Mouse (Mus musculus) CD4-positive, CD25-positive, alpha-beta regulatory T cell, adult 4 months (primary cell): ENCODE measurements around the gene Alx3. TPM values are rescaled to one million over a fixed set of nuclear protein-coding genes. Genes with fewer than 3 reads are reported as not detected.
A peak's percentile ranks its signal among the peaks of the same experiment; 100 is the strongest.

Experiments
- ATAC-seq: one replicate; pipeline ENCODE4 v1.8.0; 2017
- polyA plus RNA-seq, 2 experiments: library from polyadenylated mRNA; unstranded; fragments of 100-300 nt; shearing (Covaris generic); gene quantifications; one replicate each; pipeline ENCODE4 v1.2.1; 2017

Gene Alx3
- polyA plus RNA-seq, 2 experiments from 2014 or later: not detected

DNA sequence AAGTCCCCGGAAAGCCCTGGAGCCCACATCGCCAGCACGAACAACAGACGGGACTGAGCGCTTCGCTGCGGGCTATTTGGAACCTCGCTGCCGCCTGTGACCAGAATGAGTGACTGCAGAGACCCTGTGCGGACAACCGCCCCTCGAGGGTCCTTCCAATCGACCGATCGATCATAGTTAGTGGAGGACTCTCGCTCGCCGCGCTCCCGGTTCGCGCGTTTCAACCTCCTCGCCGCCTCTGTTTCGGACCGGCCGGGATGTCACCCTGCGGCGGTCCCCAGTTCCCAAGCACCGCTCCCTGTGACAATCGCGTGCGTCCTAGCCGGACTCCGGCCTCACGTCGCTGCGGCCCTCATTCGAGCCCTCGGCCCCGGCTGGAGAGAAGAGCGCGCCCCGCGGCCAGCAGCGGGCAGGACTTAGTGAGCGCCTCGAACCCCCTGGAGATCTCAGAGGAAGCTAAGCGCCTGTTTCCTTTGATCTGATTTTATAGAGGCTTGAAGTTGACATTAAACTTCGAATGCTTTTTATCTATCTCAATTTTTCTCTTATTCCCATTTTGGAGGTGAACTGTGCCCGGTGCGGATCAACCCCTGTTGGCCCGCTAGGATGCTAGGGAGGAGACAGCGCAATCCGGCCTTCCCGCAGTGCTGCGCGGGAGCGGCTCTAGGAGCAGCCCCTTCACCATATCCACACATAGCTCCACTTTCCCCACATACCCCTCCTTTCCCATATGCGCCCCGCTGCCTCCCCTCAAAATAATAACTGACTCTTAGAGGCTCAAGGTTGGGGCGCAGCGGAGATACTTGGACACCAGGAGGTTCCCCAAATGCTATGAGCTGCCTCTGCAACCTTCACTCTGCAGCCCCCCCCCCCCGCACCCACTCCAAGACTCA, 11.7 kb upstream of the Alx3 start:
- ATAC-seq: no peak

DNA sequence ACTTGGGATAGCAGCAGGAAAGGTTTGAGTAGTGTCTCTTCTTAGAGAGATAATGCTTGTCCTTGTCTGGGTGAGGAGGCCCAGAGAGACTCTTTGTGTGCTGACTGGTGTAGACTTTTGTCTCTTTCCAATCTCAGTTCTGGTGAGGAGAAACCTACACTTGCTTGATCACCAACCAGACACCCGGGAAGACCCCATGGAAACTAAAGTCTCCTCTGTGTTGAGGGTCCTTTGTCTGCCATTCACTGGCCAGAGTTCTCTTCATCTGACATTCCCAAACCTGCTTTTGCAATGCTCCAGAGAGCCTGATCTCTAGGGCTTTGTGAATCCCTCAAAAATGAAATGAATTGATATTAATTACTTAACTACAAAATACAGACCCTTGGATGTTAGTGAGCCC, 10.9 kb upstream of the Alx3 start:
- no peak for ATAC-seq

- ATAC-seq: no peak
These were observed 8.3 kb upstream of the Alx3 start for GRCm38 (mm10) chr3:107586504-107586903.

GRCm38 (mm10) chr3:107591612-107592011, 3.2 kb upstream of the Alx3 start:
- no peak for ATAC-seq

- ATAC-seq: no peak
These were observed 1.2 kb upstream of the Alx3 start for GRCm38 (mm10) chr3:107593632-107594031.

DNA sequence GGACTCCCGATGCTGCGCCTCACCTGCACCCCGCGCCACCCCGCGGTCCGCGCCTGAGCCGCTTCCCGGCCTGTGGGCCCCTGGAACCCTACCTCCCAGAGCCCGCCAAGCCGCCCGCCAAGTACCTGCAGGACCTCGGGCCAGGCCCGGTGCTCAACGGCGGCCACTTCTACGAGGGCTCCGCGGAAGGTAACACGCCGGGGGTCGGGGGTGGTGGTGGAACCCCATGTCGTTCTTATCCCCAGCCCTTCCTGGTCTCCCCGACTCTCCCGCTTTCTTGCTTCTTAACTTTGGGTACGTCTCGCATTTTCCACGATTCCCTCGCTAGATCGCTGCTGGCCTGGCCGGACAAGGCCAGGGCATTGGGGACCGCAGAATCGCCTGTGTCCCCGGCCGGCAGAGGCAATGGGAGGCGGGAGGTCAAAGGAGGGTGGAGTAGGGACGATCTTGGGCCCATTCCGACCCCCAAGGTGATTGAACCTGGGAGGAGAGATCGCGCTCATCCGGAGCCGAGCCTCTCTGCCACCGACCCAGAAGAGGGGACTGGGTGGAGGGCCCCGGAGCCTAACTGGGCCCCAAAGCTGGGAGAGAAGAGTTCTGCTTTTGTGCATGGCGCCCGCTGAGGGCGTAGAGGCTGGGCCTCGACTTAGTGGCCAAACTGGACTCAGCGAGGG, 570 bp downstream of the Alx3 start:
- no peak for ATAC-seq

DNA sequence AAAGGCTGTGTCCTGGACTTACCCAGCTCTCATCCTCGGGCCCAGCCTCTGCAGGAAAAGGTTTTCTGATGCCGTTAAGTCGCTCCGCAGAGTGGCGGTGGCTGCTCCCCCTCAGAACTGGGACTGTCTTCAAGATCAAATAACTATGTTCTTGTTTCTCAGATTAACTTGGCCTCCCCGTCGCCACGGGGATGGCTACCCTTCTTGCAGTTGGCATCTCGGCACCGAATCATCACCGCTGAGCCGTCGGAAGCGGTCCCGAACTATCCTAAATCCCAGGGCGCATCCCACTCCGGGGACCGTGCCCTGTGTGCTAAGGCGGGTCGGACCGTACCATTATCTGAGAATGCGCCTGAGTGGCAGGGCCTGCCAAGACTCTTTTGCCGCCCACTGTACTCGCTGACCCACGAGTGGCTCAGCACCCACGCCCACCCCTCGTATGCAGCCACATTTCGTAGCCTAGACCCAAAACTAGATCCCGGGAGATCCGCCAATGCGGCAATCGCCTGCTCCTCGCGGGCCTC, 1.2 kb downstream of the Alx3 start:
- ATAC-seq: no peak

- no peak for ATAC-seq
These were observed 1.7 kb downstream of the Alx3 start for GRCm38 (mm10) chr3:107596559-107596958.

DNA sequence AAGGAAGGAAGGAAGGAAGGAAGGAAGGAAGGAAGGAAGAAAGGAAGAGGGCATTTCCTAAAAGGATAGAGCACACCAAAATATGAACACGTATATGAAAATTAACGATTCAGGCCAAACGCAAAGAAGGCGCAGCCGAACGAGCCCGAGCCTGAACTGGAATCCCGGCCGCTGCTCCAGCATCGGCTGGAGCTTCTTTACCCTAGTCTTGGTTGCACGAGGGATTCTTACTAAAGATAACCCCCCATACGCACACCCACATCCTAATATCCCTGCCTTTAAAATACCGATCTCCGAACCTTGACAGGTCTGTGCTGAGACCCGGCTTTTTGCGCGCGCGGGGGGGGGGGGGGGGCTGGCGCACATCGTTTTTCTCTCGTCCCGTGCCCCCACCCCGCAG, 2.3 kb downstream of the Alx3 start:
- no peak for ATAC-seq

- ATAC-seq: no peak
These were observed 3.0 kb downstream of the Alx3 start for GRCm38 (mm10) chr3:107597586-107598389.

GRCm38 (mm10) chr3:107600127-107600526, 5.3 kb downstream of the Alx3 start:
- no peak for ATAC-seq

DNA sequence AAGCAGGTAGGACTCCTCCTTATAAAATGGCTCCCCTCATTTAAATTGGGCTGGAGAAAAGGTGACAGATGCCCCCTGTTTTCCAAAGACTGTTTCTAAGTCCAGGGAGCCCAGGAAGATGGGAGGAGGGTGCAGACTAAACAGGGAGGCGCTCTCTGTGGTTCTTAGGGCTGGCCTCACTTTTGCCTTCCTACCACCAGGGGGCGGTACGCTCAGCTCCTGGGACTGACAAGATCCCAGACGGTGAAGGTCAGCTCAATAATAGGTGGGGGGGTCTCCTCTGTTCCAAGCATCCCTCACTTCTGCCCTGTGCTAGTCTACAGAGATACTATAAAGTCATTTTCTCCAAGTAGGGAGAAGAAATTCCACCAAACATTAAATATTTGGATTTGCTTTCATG, 10.5 kb downstream of the Alx3 start:
- ATAC-seq: peak; percentile 61

- ATAC-seq: no peak
These were observed 12.4 kb downstream of the Alx3 start for GRCm38 (mm10) chr3:107607221-107607620.

DNA sequence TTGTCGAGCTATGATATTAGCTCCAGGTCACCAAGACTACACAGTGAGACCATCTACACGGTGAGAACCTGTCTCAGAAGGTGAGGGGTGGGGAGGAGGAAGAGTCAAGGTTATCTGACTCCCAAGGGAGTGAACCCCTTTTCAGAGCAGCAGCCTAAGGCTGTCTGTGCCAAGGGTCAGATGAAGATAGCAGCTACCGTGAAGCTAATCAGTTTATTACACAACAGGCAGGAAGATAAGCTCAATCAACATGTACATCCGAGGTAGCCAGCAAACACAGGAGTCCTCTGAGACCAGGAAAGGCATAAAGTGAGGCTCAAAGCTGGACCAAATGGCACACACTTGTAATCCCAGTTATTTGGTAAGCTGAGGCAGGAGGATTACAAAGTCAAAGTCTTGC, 14.0 kb downstream of the Alx3 start:
- ATAC-seq: no peak

- ATAC-seq: no peak
These were observed 14.5 kb downstream of the Alx3 start for GRCm38 (mm10) chr3:107609376-107609775.

GRCm38 (mm10) chr3:107611394-107611793, 16.6 kb downstream of the Alx3 start:
- no peak for ATAC-seq

- ATAC-seq: peak; percentile 51
These were observed 18.2 kb downstream of the Alx3 start for GRCm38 (mm10) chr3:107612902-107613525.

DNA sequence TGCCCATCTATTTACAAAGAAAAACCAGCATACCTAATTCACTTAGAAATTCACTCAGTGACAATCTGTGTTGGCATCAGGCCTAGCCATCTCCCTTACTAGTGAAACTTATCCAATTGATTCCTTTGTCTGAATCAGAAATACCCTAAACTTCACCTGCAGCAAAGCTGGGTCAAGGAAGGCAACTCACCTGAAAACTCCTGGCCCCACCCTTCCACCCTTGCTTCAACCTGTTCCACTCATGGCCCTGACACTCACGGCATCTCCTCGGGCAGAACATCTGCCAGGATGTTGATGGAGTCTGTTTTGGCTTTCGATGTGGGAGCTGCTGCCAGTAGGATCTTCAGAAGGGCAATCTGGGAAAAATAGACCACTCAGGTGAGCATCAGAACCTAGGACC, 23.0 kb downstream of the Alx3 start:
- ATAC-seq: no peak

GRCm38 (mm10) chr3:107619911-107620310, 25.1 kb downstream of the Alx3 start:
- ATAC-seq: no peak

- ATAC-seq: no peak
These were observed 26.6 kb downstream of the Alx3 start for GRCm38 (mm10) chr3:107621286-107622075.

GRCm38 (mm10) chr3:107622537-107622936, 27.7 kb downstream of the Alx3 start:
- no peak for ATAC-seq

- no peak for ATAC-seq
These were observed 29.6 kb downstream of the Alx3 start for GRCm38 (mm10) chr3:107624424-107624823.
